Mouse (Mus musculus): Measurements from ENCODE around the gene Gm4788. TPM values are rescaled to one million over a fixed set of nuclear protein-coding genes. Genes with fewer than 3 reads are reported as not detected.

The Gm4788 gene
- not detected in 2 replicates for polyA plus RNA-seq (2015; fragmentation: Nextera tagmentation; extraction: Ambion mirVana)

GRCm38 (mm10) chr1:139781143-139781542 is at the start of gene Gm4788:
TSS of gene Gm4788 (minus strand) at chr1:139781243.

Other genes with a start within 250 kb of the Gm4788 start
- 0.12 TPM in 1 of 2 replicates, not detected in the other for gene Cfhr1, start 221.0 kb downstream of the Gm4788 start, polyA plus RNA-seq (2015; fragmentation: Nextera tagmentation; extraction: Ambion mirVana)
- gene Cfhr2, start 77.5 kb upstream of the Gm4788 start, polyA plus RNA-seq (2015; fragmentation: Nextera tagmentation; extraction: Ambion mirVana) = 0.22 TPM in 1 of 2 replicates, not detected in the other

Data from urinary bladder, postnatal 0 days (tissue).